Mouse (Mus musculus) testis, postnatal 14 days (tissue): ENCODE results near the gene Nup205.

Experiments
- DNase-seq: peaks from one replicate; pipeline ENCODE4 v3.0.0; 2021; ENCODE audit warnings: low spot score

Gene Nup205

DNA sequence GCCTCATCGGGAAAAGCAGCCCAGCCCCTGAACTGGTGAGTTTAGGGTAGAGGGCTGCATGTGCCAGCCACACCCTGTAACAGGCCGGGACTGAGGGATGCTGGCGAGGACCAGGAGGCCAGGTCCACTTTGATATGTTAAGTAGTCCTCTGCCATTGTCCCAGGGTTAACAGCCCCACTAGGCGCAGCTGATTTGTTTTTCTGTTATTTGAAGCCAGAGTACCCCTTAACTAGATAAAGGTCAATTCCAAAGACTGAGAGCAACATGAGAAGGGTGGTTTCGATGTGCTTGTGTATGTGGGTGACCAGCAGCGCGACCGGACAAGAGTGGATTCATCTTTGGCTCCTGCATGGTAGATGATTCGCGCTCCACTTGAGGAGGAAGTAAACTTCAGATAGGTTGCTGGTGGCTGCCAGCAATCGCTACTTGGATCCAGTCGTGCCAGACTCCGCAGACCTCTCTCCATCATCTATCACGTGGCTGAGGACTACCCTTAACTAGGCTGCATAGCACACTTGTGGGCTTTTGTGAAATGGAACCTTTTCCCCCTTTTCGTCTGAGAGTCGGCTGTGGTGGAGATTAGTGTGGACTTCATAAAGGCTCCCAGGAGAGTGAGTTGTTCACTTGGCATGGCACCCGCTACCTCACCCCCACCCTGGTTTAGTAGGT, 74.7 kb downstream of the Nup205 start:
- peak; percentile 26 for DNase-seq

DNA sequence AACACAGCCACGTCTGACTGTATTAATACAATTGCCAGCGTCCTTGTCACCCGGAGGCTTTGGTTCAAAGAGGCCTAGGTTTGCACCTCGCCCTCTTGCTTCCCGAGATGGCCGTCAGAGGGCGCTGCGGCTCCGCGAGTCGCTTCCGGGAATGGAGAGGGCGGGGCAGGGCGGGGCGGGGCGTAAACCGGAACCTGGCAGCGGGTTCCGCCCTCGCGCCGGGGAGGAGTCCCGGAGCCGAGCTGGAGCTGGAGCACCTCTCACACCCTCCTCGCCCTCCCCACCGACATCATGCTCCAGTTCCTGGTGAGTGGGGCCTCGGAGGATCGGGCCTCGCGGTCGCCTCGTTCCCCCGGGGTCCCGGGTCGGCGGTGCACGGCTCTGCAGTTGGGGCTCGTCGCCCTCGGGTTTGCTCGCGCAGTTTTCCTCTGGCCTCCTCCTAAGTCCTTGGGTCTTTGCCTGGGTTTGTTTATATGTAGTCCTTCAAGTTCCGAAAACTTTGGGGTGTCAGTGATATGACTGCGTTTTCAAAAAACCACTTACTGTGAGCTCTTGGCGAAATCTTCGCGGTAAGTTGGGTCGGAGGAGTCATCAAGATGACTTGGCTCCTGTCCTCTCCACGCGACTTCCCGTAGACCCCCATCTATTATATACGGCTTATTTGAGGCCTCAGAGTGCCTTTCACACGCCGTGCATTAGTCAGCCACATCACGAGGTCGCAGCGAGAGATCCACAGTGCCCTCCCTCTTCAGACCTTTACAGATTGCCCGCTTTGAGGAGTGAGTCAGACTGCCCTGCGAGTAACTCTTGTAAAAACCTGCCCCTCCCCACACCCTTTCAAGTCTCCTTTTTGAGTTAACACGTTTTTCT, 75.5 kb downstream of the Nup205 start:
- peak; percentile 88 for DNase-seq

DNA sequence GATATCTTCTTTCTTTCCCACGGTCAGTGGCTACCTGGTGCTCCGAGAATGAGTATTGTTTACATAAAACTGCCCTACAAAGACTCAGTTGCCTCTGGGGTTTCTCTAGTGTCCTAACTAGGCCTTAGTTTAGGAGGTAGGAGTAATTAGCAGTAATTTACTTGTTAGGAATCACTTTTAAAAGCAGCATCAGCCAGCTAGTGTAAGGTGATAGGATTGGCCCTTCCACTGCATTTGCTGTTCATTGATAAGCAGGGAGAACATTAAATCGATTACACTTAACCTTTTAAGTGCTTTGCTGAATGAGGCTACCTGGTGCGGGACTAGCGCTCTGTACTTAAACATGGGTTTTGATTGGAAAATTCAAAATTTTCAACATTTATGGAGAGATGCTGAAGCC, 76.3 kb downstream of the Nup205 start:
- DNase-seq, result no peak

DNA sequence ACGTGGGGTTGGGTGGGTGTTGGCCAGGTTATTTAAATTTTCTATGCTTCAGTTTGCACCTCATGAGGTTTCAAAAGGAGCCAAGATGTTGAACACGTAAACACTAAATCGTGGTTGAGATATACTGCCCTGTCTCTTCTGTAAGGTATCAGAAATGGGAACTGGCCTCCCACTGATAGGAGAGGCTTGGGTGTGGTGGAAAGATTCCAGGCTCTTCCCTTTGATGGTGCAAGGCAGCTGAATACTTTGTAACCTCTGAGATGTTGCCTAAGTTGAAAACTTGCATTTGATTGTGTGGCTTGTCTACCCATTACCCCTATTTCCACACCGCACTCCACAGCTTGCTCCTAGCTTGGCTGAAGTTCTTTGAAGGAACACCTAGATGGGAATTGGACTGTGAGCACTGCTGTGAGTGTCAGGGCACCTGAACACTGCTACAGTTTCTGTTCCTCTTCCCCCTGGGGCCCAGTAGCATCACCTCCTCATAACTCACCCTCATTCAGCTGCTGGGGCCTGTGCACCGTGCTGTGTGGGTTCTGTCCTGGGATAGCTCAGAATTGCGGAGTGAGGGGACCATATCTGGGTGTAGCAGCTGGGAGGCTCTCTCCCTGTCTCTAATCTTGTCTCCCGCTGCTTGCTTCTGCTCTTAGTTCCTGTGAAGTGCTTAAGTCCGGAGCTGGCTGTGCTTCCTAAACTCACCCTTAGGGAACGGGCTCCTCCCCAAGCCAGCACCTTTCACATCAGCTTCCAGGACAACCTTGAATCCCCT, 77.1 kb downstream of the Nup205 start:
- DNase-seq, result peak; percentile 30

DNA sequence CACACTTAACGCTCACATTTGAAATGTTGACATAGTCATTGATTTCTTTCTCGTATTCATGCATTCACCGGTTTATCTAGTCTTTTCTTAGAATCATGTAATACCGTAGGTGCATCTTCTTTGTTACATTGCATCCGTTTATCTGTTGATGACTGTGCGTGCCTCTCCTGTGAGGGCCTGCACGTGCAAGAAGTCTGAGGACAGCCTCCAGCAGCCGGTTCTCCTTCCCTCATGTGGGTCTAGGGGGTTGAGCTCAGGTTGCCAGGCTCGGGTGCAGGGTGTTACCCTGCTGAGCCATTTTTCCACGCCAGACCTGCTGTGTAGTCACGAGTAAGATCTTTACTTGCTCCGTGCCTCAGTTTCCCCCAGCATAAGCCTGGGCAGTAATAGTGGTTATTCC, 77.8 kb downstream of the Nup205 start:
- no peak for DNase-seq

DNA sequence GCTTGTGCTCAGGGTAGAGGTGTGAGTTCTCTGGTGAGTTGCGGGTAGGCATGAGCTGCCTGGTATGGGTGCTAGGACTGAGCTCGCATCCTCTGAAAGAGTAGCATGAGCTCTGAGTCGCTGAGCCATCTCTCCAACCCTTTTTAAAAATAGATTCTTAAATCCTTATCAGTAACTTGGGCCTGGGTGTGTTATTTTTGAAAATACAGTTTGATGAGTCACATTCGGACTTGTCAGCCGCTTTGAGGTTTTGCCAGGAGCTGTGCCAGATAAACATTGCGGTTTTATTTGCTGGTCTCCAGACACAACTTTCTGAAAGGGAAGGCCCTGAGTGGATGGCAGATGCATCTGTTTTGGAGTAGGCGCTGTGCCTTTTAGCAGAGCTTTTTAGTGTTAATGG, 79.5 kb downstream of the Nup205 start:
- peak; percentile 44 for DNase-seq

DNA sequence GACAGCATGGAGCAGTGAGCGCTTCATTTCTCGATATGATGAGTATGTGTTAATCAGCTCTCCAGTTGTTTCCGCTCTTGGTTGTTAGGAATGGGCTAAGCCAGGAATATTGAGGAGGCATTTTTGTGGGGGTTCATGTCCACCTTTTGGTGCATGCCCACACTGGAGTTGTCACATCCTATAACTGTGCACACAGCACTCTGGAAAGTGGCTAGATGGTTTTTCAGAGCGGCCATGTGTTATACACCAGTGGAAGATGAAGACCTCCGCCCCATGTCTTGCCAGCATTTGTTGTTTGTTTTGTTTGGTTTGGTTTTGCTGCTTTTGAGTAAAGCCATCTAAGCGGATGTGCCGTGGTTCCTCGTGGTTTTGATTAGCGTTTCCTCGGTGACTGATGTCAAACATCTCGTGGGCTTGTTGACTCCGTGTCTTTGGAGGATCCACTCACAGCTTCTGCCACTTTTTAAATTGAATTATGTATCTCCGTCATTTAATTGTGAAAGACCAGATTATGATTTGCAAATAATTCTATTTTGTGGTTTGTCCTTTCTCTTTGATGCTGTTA, 80.5 kb downstream of the Nup205 start:
- DNase-seq, result no peak

DNA sequence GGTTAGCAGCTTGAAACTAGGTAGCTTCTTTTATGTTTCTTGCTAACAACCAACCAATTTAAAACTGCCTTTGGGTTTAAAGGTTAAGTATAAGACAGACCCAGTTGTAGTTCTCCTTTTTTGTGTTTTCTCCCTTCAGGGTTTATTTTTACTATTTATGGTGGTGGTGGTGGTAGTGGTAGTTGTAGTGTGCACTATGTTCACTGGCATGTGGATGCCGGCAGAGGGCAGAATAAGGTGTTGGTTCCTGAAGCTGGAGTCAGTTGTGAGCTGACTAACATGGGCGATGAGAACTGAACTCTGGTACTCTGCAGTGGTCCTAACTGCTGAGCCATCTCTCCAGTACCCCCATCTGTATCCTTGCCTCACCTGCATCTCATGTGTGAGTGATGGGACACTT, 81.7 kb downstream of the Nup205 start:
- DNase-seq, result no peak

DNA sequence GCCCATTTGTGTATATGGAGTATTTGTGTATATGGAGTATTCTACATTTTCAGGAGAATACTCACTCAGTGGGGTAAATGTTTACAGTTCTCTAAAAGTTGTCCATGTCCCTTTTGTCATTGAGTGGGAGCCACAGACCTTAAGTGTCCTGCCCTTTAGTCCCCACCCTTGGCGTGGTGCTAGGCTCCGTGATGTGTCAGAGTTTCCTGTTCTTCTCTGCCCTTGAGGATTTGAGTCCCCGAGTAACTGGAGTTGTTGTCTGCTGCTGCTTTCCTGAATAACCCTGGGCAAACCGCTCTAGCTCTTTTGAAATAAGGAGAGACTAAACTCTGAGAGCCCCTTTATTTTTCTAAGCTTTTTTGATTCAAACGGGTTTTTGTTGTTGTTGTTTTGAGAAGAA, 82.3 kb downstream of the Nup205 start:
- no peak for DNase-seq

DNA sequence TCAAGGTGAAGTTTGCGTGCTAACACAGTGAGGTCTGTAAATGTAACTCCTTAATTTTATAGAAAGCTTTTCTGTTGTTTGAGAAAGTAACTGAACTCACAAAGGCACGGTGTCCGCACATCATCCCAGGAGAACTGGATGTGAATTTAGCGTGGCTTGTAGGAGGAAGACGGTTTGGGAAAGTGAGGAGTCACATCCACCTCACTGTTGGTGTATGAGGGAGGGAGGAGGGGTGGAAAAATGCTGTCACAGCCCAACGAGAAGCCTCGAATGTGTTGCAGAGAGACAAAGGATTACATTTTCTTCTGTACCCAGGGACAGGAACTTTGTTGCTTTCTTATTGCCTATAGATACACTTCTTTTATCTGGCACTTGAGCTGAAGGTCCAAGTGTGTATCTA, 83.3 kb downstream of the Nup205 start:
- no peak for DNase-seq

DNA sequence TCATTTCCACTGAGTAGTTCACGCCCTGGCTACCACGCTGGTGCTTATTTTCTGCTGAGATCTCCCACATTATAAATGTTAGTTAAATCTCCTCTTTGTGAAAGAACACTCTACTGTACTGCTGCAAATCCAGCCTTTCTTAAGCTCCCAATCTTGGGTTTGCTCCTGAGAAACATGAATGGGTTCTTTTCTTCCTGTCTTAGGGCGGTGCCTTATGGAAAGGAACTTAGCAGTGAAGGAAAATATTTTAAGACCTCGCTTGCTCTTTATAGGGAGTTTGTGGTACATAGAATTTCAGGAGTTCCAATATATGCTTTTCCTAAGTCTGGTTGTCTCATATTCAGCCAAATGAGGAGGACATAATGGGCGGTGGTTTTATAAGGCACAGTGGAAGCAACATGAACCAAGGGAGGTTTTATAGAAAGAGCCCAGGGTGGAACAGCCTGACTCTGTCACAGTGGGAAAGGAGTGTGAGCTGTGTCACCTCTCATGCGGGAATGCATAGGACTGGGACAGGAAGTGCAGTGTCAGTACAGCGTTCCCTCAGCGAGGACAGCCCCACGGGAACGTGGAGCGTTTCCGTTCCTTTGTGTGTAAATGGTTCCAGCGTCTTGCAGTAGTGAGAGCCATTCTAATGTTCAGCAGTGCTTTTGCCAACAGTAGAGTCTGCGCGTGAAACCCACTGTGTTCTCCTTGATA, 88.5 kb downstream of the Nup205 start:
- no peak for DNase-seq

DNA sequence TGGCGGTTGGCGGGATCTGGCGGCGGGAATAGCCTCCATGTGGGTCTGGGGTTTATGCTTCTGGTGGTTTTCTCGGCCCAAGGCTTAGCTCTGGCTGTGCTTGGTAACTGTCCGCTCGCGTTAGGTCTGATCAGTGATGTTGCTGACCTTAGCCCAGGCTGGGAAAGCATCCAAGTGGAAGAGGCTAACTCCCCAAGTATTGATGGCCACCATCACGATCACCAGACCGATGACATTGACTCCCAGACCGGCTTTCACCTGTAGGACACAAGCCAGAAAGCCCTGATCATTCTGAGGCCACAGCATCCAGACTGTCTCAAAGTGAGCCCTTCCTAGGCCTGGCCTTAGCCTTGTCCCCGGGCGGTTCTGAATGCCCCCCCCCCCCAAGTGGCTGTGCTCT, 91.5 kb downstream of the Nup205 start:
- DNase-seq, result no peak

DNA sequence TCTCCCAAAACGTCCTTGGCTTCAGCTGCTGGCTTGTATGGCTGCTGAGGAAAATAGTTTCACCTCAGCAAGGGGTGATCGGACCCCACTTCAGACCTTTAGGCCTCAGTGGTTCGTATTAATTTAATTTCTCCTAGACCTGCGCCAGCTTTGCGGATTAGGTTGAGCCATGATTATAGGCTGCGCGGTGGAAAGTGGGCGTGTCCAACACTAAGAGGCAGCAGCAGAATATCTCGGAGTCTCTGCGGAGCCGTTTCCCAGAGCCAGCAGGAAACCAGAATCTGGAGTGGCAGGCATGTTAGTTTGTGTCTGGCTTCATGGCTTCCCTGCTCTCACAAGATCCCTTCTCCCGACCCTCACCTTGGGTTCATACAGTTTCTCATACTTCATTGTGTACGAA, 92.4 kb downstream of the Nup205 start:
- DNase-seq, result no peak

DNA sequence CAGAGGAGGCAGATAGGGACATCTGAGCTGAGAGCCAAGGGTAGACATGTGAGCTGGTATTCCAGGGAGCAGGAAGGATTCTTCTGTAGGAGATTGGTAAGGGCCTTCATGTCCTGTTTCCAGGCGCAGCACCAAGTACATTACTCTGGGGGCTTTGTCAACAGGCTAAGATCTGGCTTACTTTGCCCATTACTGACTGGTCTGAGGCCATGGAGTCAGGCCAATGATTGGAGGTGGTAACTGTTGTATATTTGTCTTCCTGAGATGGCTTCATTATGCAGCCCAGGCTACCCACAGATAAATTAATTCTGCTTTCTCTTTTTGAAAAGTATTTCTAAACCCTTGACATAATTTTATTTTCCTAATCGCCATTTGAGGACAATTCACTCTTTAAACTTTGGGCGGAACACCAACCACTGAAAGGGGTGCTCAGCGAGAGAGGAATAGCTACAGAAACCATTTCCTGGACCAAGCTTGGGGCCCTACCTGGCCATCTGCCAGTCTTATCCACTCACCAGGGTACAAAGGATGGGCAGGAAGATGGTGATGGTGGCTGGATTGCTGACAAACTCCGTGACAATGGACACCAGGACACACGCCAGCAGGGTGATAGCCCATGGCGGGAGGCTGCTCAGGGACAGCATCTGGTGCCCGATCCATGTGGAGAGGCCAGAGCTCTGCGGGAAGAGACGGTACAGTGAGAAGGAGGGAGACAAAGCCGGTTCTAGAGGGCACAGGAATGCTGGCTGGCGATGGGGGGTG, 94.1 kb downstream of the Nup205 start:
- DNase-seq, result no peak

DNA sequence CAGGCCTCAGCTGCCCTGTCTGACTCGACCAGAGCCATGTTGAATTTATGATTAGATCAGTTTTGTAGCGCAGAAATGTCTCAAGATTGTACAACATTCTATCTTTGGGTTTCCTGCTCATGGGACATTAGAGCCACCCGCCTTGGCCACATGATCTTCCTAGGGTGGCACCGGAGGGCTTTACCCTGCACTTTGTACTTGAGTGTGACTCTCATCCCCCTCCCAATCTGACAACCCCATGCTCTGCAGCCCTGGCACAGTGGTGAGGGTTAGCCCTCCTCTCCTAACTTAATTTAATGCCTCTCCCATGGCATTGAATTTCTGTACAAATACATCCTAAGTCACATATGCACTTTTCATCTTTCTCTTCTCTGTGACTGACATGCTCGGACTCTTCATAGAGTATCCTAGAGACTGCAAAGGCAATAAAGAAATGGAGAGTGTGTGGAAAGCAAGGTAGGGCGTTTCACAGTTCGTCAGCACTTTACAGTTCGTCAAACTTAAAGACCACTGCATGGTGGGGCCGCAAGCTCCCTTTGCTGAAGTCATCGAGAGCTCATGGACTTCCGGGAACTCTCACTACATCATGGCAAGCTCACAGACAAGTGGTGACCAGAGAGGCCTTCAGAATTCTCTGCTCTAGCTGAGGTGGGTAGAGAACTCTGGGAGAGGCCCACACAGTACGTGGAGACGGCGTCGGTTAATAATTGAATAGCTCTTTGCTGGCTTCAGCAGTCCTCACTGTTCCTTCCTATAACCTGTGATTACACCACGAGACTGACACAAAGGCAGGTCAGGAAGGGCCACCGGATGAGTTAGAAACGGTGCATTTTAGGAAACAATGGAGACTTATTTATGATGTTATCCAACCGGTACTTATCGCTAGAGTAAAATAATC, 94.9 kb downstream of the Nup205 start:
- no peak for DNase-seq

DNA sequence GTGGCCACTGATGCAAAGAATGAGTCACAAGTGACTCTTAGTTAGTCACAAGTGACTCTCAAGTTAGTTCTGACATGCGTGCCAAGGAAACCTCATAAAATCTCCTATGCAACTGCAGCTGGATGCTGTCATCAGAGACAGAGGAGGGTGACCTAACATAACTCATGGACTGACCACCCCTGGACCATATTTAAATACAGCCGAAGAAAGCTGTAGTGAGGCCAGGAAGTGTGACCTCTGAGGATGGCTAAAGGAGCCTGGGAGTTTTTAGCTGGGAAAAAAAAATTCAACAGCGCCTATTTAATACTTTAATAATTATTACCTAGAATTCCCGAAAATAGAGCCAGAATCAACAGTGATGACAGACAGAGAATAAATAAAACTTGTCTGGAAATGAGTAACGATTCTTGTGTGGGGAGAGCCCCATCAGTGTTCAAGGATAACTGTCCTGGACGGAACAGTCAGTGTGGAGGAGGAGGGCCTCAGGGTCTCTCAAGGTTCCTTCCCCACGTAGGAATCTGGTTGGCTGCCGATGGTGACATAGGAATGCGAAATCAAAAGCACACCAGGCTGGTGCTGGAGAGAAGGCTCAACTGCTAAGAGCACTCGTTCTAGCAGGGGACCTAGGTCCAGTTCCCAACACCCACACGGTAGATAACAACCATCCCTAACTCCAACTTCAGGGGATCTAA, 96.3 kb downstream of the Nup205 start:
- DNase-seq, result peak; percentile 61

DNA sequence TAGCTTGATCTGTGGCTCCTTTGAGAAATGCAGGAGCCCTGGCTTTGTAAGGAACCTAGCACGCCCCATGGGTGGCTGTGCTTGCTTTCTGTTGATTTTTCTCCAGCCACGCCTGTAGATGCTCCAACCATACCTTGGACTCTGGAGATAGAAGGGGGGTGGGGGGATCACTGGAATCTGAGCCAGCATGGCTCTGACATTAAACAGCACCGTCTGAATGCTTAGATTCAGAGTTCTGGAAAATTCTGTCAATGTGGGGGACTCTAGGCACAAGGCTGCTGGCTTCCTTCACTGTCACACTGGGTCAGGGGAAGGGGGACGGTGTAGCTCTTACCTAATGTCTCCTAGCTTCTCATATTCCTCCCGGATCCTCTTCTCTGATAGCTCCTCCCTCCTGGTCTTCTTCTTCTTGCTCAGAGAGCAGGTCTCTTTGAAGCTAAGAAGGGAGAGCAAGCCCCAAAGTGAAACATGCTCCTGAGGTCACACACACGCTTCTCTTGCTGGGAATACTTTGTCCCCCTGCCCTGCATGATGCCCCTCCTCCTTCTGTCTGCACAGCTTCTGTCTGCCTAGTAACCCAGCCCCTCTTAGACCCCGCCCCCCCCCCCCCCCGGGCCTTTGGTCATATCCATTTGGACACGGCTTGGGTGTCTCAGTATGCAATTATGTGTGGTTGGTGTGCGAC, 100.8 kb downstream of the Nup205 start:
- no peak for DNase-seq

DNA sequence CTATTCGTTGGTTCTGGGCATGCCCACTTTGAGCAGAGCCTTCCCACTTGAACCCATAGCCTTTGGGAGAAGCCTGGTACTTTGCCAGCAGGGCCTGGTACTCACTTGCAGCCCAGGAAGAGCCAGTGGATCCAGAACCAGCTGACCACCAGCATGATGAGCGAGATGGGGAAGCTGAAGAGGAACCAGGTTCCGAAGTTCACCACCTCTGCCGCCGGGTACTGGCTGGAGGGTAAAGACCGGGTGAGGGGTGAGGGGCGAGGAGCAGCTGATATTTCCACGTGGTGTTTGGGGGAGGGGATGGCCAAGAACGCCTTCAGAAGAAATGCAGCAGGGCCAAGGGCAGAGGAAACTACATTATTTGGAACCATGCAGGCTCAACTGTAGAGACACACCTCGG, 102.1 kb downstream of the Nup205 start:
- no peak for DNase-seq
